Mouse (Mus musculus) stomach, embryonic 14.5 days (tissue): Measurements from ENCODE around the gene Irf1. TPM values are rescaled to one million over a fixed set of nuclear protein-coding genes. Genes with fewer than 3 reads are reported as not detected.

Experiments used
- ATAC-seq: fragments of 200-750 bp; cut with Nextera tagmentation; 2 replicates; pipeline ENCODE4 v1.8.0; 2017; ENCODE audit warnings: low read depth, moderate TSS enrichment; ENCODE audit not compliant: insufficient number of reproducible peaks, insufficient read depth, low FRiP score
- H3K27ac ChIP-seq: fragments of 300-500 bp; sonication (generic); 2 replicates; pipeline ENCODE4 v1.5.1; 2014; ENCODE audit warnings: mild to moderate bottlenecking, low read length, moderate library complexity, mixed read lengths
- H3K27me3 ChIP-seq: fragments of 300-500 bp; sonication (generic); 2 replicates; pipeline ENCODE4 v1.6.1; 2014; ENCODE audit warnings: low read length, control low read depth, mixed read lengths; ENCODE audit not compliant: control insufficient read depth, insufficient read depth
- H3K36me3 ChIP-seq: fragments of 300-500 bp; sonication (generic); 2 replicates; pipeline ENCODE4 v1.6.1; 2014; ENCODE audit warnings: mild to moderate bottlenecking, control low read depth, low read length, moderate library complexity, mixed read lengths; ENCODE audit not compliant: control insufficient read depth, insufficient read depth
- H3K4me1 ChIP-seq: fragments of 300-500 bp; sonication (generic); 2 replicates; pipeline ENCODE4 v1.6.1; 2014; ENCODE audit warnings: low read length, control low read depth, mixed read lengths; ENCODE audit not compliant: control insufficient read depth, insufficient read depth
- H3K4me2 ChIP-seq: fragments of 300-500 bp; sonication (generic); replicated peaks from 2 replicates; pipeline ENCODE4 v1.6.1; 2014; ENCODE audit warnings: low read depth, low read length, control low read depth
- H3K4me3 ChIP-seq: fragments of 300-500 bp; sonication (generic); 2 replicates; pipeline ENCODE4 v1.5.1; 2014; ENCODE audit warnings: low read depth, low read length, control low read depth
- H3K9ac ChIP-seq: fragments of 300-500 bp; sonication (generic); replicated peaks from 2 replicates; pipeline ENCODE4 v1.6.1; 2014; ENCODE audit warnings: low read depth, mild to moderate bottlenecking, control low read depth, low read length, moderate library complexity, mixed read lengths
- H3K9me3 ChIP-seq: fragments of 300-500 bp; sonication (generic); 2 replicates; pipeline ENCODE4 v1.6.1; 2016; ENCODE audit warnings: low read depth, low read length, control low read depth; ENCODE audit not compliant: control insufficient read depth
- WGBS: fragments of 180-500 bp; shearing (Covaris S2); extraction: QIAGEN DNeasy Blood & Tissue Kit; methylation state at CpG from one replicate; pipeline ENCODE4 v1.1.7; 2014; 5-methylcytosine and 5-hydroxymethylcytosine counted together
- polyA plus RNA-seq: library from polyadenylated mRNA; unstranded; fragments of >200 nt; fragmentation: Nextera tagmentation; extraction: Ambion mirVana; gene quantifications from 2 replicates; pipeline ENCODE4 v1.2.1, GENCODE M21; 2014

Irf1 gene
- polyA plus RNA-seq, 1 experiment from 2014 or later: 19.3 TPM

GRCm38 (mm10) chr11:53794015-53794414 lies 24.2 kb downstream of the Irf1 start:
- no peak for ATAC-seq
- peaks cover 33% of the 10 kb centered on the region for H3K4me1 ChIP-seq
- H3K9me3 ChIP-seq: peaks cover 2% of the 10 kb centered on the region; the same call in 1 of the 2 replicates
- H3K36me3 ChIP-seq: no peaks in the 10 kb centered on the region
- H3K4me3 ChIP-seq: no peak overlapping the region
- H3K9ac ChIP-seq: no peak overlapping the region
- H3K4me2 ChIP-seq: no peak overlapping the region
- H3K27me3 ChIP-seq: no peaks in the 10 kb centered on the region
- 0 out of 2 replicates have a peak overlapping the region, but pooled peaks have one; percentile 81 for H3K27ac ChIP-seq
- 76% methylated on average over 3 of the region's 3 CpGs for WGBS

- peak; percentile 43; the same call in 1 of the 2 replicates for ATAC-seq
- WGBS: 32% methylated on average over 25 of the region's 25 CpGs
- H3K36me3 ChIP-seq: no peaks in the 10 kb centered on the region
- no peak overlapping the region for H3K9ac ChIP-seq
- H3K4me2 ChIP-seq: no peak overlapping the region; the same call in 1 of the 2 replicates
- H3K27ac ChIP-seq: peak overlapping the region; percentile 81; the same call in 1 of the 2 replicates
- peaks cover 33% of the 10 kb centered on the region for H3K4me1 ChIP-seq
- peaks cover 2% of the 10 kb centered on the region; the same call in 1 of the 2 replicates for H3K9me3 ChIP-seq
- H3K4me3 ChIP-seq: no peak overlapping the region
- no peaks in the 10 kb centered on the region for H3K27me3 ChIP-seq
Observed at GRCm38 (mm10) chr11:53794671-53795557, 25.1 kb downstream of the Irf1 start.

- Histone ChIP-seq H3K9ac (no peak overlapping the region), H3K27me3 (no peaks in the 10 kb centered on the region), H3K4me2 (no peak overlapping the region), H3K9me3 (no peaks in the 10 kb centered on the region), H3K36me3 (no peaks in the 10 kb centered on the region), H3K4me1 (peaks cover 33% of the 10 kb centered on the region), H3K27ac (peak overlapping the region; percentile 0; the same call in 1 of the 2 replicates), H3K4me3 (no peak overlapping the region)
- WGBS: 59% methylated on average over 8 of the region's 8 CpGs
- no peak for ATAC-seq
Observed at GRCm38 (mm10) chr11:53795813-53796212, 26.0 kb downstream of the Irf1 start.

- 38% methylated on average over 12 of the region's 12 CpGs for WGBS
- H3K27ac ChIP-seq: peak overlapping the region; percentile 21; the same call in 1 of the 2 replicates
- no peak overlapping the region for H3K9ac ChIP-seq
- no peak overlapping the region for H3K4me3 ChIP-seq
- ATAC-seq: no peak
- H3K4me1 ChIP-seq: peaks cover 33% of the 10 kb centered on the region
- no peaks in the 10 kb centered on the region for H3K27me3 ChIP-seq
- H3K4me2 ChIP-seq: 0 out of 2 replicates have a peak overlapping the region, but pooled peaks have one; percentile 5
- H3K36me3 ChIP-seq: no peaks in the 10 kb centered on the region
- H3K9me3 ChIP-seq: no peaks in the 10 kb centered on the region
Observed at GRCm38 (mm10) chr11:53796409-53797151, 26.8 kb downstream of the Irf1 start.

- Histone ChIP-seq H3K4me1 (peaks cover 33% of the 10 kb centered on the region), H3K27ac (no peak overlapping the region), H3K4me2 (no peak overlapping the region), H3K4me3 (no peak overlapping the region), H3K36me3 (no peaks in the 10 kb centered on the region), H3K9ac (no peak overlapping the region), H3K27me3 (no peaks in the 10 kb centered on the region), H3K9me3 (no peaks in the 10 kb centered on the region)
- 43% methylated on average over 6 of the region's 6 CpGs for WGBS
- ATAC-seq: no peak
Observed at GRCm38 (mm10) chr11:53797386-53797920, 27.6 kb downstream of the Irf1 start.

GRCm38 (mm10) chr11:53798041-53798711 lies 28.4 kb downstream of the Irf1 start:
- no peak for ATAC-seq
- WGBS: 84% methylated on average over 10 of the region's 10 CpGs
- Histone ChIP-seq H3K9ac (no peak overlapping the region), H3K4me1 (peaks cover 33% of the 10 kb centered on the region), H3K4me2 (no peak overlapping the region), H3K9me3 (no peaks in the 10 kb centered on the region), H3K4me3 (no peak overlapping the region), H3K36me3 (no peaks in the 10 kb centered on the region), H3K27me3 (no peaks in the 10 kb centered on the region), H3K27ac (no peak overlapping the region)

- H3K27ac ChIP-seq: no peak overlapping the region
- H3K9ac ChIP-seq: no peak overlapping the region
- no peak overlapping the region for H3K4me2 ChIP-seq
- no peak for ATAC-seq
- no peak overlapping the region for H3K4me3 ChIP-seq
- H3K27me3 ChIP-seq: no peaks in the 10 kb centered on the region
- H3K36me3 ChIP-seq: no peaks in the 10 kb centered on the region
- WGBS: 58% methylated on average over 4 of the region's 4 CpGs
- H3K4me1 ChIP-seq: peaks cover 27% of the 10 kb centered on the region
- H3K9me3 ChIP-seq: no peaks in the 10 kb centered on the region
Observed at GRCm38 (mm10) chr11:53800036-53800435, 30.2 kb downstream of the Irf1 start.

- H3K9me3 ChIP-seq: no peaks in the 10 kb centered on the region
- peaks cover 18% of the 10 kb centered on the region for H3K4me1 ChIP-seq
- H3K27me3 ChIP-seq: no peaks in the 10 kb centered on the region
- no peak overlapping the region for H3K4me2 ChIP-seq
- H3K27ac ChIP-seq: no peak overlapping the region
- no peaks in the 10 kb centered on the region for H3K36me3 ChIP-seq
- no peak overlapping the region for H3K9ac ChIP-seq
- 83% methylated on average over 5 of the region's 5 CpGs for WGBS
- ATAC-seq: no peak
- no peak overlapping the region for H3K4me3 ChIP-seq
Observed at GRCm38 (mm10) chr11:53800975-53801374, 31.2 kb downstream of the Irf1 start.
